Mouse (Mus musculus) left cerebral cortex, postnatal 14 days (tissue): ENCODE measurements around the gene Spg7. TPM values are rescaled to one million over a fixed set of nuclear protein-coding genes. Genes with fewer than 3 reads are reported as not detected.
A peak's percentile ranks its signal among the peaks of the same experiment; 100 is the strongest.

Source experiments
- DNase-seq, 2 experiments: peaks; one replicate each; pipeline ENCODE4 v3.0.0; 2021 to 2022; ENCODE audit warnings: low spot score in 2 of 2, mixed read lengths in 1 of 2
- intact Hi-C: fragments of 180-260 bp; cut with DNase I; formaldehyde crosslinking; loops from one replicate; pipeline ENCODE4 v1.15.1; 2025
- total RNA-seq, 2 experiments: library from RNA; stranded (reverse); gene quantifications; 2 replicates each; pipeline ENCODE4 v1.2.3; 2021

The Spg7 gene
- total RNA-seq, 2 experiments from 2014 or later: 69.0 to 69.4 TPM

DNA sequence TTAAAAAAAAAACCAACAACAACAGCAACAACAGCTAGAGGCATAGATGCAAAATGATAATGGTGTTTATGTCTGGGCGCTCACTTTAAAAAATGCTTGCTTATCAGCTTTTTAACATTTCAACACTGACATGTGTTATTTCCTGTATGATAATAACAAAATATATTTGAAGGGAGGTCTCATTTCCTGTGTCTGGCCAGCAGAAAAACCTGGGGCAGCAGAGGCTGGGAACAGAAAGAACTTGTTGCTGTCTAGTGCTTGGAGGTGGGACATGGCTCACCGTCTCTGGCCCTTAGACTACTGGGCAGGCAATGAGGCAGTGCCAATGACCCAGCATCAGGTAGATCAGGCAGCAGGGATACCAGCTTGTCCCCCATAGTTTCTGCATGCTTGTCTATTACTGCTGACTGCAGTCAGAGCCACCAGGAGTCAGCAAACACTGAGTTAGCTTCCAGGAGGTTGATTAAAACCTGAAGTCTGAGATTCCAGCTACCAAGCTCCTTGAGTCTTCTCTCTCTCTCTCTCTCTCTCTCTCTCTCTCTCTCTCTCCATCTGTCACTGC, 51.2 kb downstream of the Spg7 start:
- DNase-seq: no peak
- intact Hi-C loops: loop anchor here (10.0 kb wide), 1 partner anchor 181 kb away; no protein-coding TSS in a partner anchor

DNA sequence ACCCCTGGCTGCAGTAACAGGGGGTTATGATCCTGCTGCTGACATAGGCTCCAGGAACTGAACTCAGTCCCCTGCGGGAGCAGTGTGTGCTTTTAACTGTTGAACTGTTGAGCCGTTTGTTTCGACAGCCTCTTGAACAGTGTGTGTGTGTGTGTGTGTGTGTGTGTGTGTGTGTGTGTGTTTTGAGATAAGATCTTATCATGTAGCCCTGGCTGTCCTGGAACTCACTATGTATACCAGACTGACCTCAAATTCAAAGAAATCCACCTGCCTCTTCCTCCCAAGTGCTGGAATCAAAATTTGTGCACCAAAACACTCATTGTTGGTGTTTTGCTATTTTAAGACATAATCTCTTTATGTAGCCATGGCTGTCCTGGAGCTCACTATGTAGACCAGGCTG, 51.9 kb downstream of the Spg7 start:
- intact Hi-C loops: loop anchor here (5.0 to 10.0 kb wide), 2 partner anchors 38 to 180 kb away; no protein-coding TSS in a partner anchor
- no peak for DNase-seq

- no peak for DNase-seq
- intact Hi-C loops: loop anchor here (2.0 to 10.0 kb wide), 3 partner anchors 35 to 178 kb away; no protein-coding TSS in a partner anchor
Observed at GRCm38 (mm10) chr8:123117127-123117731, 54.5 kb downstream of the Spg7 start, which contains the start of gene Cpne7. TSS of gene Cpne7 (plus strand) at chr8:123117374.

GRCm38 (mm10) chr8:123117744-123118143, 55.0 kb downstream of the Spg7 start:
- DNase-seq: no peak
- intact Hi-C loops: loop anchor here (2.0 to 10.0 kb wide), 3 partner anchors 35 to 177 kb away; no protein-coding TSS in a partner anchor

- no peak for DNase-seq
- intact Hi-C loops: no loop called here
Observed at GRCm38 (mm10) chr8:123122059-123122458, 59.3 kb downstream of the Spg7 start.

DNA sequence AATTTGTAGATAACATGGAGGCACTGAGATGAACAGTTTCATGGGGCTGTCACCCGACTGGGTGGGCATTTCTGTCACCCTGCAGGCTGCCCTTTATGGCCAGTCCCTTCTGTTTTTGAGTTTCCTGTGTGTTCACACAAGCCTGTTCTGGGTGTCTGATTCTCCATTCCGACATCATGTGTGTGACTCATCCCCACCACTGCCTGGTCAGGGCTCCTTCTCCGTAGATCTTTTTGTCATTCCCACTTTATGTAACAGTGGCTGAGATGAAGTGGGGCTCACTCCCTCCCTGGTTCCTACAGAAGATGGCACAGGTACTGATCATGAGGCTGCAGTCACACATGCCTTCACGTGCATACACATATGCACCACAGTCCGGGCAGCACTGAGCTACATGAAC, 59.9 kb downstream of the Spg7 start:
- DNase-seq: no peak
- intact Hi-C loops: no loop called here

DNA sequence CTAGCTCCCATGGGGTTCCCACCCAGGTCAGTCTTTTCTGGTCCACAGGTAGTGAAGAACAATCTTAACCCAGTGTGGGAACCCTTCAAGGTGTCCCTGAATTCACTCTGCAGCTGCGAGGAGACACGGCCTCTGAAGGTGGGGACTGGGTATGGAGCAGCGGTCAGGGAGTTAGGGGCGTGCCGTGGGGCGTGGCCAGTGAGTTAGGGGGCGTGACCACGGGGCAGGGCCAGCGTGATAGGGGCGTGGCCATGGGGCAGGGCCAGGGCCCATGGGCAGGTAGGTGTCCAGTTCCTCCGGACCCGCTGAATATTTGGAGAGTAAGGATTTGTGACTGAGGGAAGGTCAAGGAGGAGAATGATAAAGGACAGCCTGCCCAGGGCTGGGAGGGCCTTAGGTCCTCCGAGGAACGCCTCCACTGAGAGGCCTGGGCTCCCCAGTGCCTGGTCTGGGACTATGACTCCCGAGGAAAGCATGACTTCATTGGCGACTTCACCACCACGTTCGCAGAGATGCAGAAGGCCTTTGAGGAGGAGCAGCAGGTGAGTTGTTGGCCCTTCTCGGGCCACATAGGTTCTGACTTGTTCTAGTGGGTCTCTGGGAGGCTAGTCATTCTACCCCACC, 63.6 kb downstream of the Spg7 start:
- intact Hi-C loops: no loop called here
- DNase-seq: no peak

GRCm38 (mm10) chr8:123131041-123131440, 68.3 kb downstream of the Spg7 start:
- no peak for DNase-seq
- intact Hi-C loops: no loop called here

DNA sequence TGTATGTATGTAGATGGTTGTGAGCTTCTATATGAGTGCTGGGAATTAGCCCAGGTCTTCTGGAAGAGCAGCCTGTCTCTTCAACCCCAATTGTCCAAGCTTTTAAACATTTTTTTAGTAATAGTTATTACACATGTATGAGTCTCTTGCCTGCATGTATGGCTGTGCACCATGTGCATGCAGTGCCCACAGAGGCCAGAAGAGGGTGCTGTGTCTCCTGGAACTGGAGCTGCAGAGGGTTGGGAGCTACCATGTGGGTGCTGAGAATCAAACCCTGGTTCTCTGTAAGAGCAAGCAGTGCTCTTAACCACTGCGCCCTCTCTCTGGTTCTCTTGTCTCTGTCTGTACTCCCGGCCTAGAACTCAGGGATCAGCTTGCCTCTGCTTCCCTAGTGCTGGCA, 70.2 kb downstream of the Spg7 start:
- DNase-seq: no peak
- intact Hi-C loops: no loop called here

- no peak for DNase-seq
- intact Hi-C loops: no loop called here
Observed at GRCm38 (mm10) chr8:123134149-123134713, 71.5 kb downstream of the Spg7 start.

GRCm38 (mm10) chr8:123135406-123135805, 72.7 kb downstream of the Spg7 start:
- intact Hi-C loops: no loop called here
- DNase-seq: peak; percentile 26 to 44

GRCm38 (mm10) chr8:123135806-123136205, 73.1 kb downstream of the Spg7 start:
- intact Hi-C loops: no loop called here
- DNase-seq: no peak

GRCm38 (mm10) chr8:123136287-123136686, 73.5 kb downstream of the Spg7 start:
- no peak for DNase-seq
- intact Hi-C loops: no loop called here

- intact Hi-C loops: no loop called here
- DNase-seq: peak; percentile 61 to 81
Observed at GRCm38 (mm10) chr8:123137645-123138077, 74.9 kb downstream of the Spg7 start.

- intact Hi-C loops: no loop called here
- DNase-seq: no peak
Observed at GRCm38 (mm10) chr8:123138741-123139140, 76.0 kb downstream of the Spg7 start.

DNA sequence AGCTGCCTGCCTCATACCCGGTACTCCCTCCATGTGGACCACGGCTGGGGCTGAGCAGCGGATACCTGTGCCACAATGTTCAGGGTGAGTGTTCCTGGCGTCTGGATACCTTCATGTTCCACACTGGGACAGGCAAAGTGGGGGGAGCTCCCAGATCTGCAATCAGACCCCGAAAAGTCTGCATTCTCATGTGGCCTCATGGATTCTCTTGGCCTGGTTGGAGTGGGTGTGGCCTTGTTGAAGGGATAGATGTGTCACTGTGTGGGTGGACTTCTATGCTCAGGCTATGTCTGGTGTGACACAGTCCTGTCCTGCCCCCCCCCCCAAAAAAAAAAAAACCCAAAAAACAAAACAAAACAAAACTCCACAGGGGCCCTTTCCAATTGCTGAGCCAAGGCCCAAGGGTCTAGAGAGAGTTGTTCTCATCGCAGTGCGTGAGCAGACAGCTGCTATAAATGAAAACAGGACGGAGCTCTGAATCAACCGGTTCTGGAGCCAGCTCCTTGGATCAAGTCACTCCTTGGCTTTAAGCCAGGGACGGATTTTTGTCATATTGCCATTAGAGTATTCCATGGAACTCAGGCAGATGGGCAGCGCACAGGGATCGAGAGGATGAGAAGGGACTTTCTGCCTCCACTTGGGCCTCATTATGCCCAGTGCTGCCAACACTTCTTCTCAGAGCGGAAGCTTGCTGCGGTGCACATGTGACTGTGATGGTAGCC, 79.2 kb downstream of the Spg7 start:
- DNase-seq: peak; percentile 83 to 87
- intact Hi-C loops: no loop called here

DNA sequence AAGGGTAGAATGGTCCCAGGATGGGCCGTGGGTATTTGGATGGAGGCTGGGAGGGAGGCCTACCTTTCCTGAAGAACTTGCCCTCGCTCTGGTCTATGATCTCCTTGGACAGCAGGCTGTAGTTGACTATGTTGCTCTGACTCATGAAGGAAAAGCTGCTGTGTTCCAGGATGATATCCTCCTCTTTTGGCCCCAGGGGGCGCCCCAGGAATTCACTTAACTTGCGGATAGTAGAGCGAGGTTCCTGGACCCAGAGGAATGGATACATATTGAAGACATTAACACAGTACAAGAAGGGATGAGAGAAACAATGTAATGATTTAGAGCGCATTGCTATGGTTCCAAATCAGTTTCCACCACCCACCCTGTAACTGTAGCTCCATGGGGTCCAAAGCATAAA, 82.5 kb downstream of the Spg7 start:
- DNase-seq: no peak
- intact Hi-C loops: no loop called here

DNA sequence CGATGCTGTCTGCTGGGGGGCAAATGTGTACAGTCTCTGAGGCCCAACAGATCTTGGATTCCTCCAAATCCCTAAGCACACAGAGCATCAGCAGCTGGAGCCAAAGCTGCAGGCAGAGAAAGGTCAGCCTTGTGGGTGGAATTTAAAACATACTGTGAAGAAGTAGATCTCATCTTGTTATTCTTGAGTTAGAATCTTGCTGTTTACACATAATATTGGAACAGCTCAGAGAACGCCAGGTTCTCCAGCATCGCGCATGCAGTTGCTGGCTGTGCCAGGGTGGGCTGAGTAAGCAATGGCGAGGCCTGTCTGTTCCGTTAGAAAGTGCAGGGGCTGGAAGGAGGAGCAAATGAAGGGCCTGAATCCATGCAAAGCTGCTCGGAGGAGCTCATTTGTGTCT, 83.6 kb downstream of the Spg7 start:
- intact Hi-C loops: no loop called here
- DNase-seq: peak; percentile 37 to 42
